Mouse (Mus musculus) T-helper 1 cell (primary cell): ENCODE measurements around the gene Zfp64.

Experiments
- in situ Hi-C: fragments of 300-600 bp; cut with MboI, MseI; formaldehyde crosslinking; loops from one replicate; pipeline ENCODE4 v1.15.1; 2025; ENCODE audit warnings: high pct_unique_total_duplicates

The Zfp64 gene

GRCm38 (mm10) chr2:168954835-168955716 is at the start of gene Zfp64:
Gene Zfp64, minus strand, starts transcription at chr2:168955587.
- in situ Hi-C loops, result no loop called here

GRCm38 (mm10) chr2:168992642-168993420 is 37.4 kb upstream of the Zfp64 start:
- in situ Hi-C loops, result no loop called here

GRCm38 (mm10) chr2:168990957-168991356 is 35.6 kb upstream of the Zfp64 start:
- in situ Hi-C loops, result no loop called here

- in situ Hi-C loops, result no loop called here
These were observed 34.8 kb upstream of the Zfp64 start for GRCm38 (mm10) chr2:168990061-168990753.

GRCm38 (mm10) chr2:168988056-168988455 is 32.7 kb upstream of the Zfp64 start:
- in situ Hi-C loops, result no loop called here

GRCm38 (mm10) chr2:168987421-168987820 is 32.0 kb upstream of the Zfp64 start:
- in situ Hi-C loops, result no loop called here

GRCm38 (mm10) chr2:168981951-168982350 is 26.6 kb upstream of the Zfp64 start:
- in situ Hi-C loops, result no loop called here

GRCm38 (mm10) chr2:168981448-168981847 is 26.1 kb upstream of the Zfp64 start:
- in situ Hi-C loops, result no loop called here

GRCm38 (mm10) chr2:168980859-168981258 is 25.5 kb upstream of the Zfp64 start:
- in situ Hi-C loops, result no loop called here

GRCm38 (mm10) chr2:168979742-168980141 is 24.4 kb upstream of the Zfp64 start:
- in situ Hi-C loops, result no loop called here

- in situ Hi-C loops, result no loop called here
These were observed 22.6 kb upstream of the Zfp64 start for GRCm38 (mm10) chr2:168978031-168978430.

- in situ Hi-C loops, result no loop called here
These were observed 14.7 kb upstream of the Zfp64 start for GRCm38 (mm10) chr2:168970131-168970530.

GRCm38 (mm10) chr2:168968136-168968925 is 12.9 kb upstream of the Zfp64 start:
- in situ Hi-C loops, result loop anchor here (10.0 kb wide), 1 partner anchor 1536 kb away; no protein-coding TSS in a partner anchor

GRCm38 (mm10) chr2:168966525-168966924 is 11.1 kb upstream of the Zfp64 start:
- in situ Hi-C loops, result loop anchor here (10.0 kb wide), 1 partner anchor 1538 kb away; no protein-coding TSS in a partner anchor

GRCm38 (mm10) chr2:168964849-168965248 is 9.5 kb upstream of the Zfp64 start:
- in situ Hi-C loops, result loop anchor here (10.0 kb wide), 1 partner anchor 1540 kb away; no protein-coding TSS in a partner anchor

GRCm38 (mm10) chr2:168961729-168962666 is 6.6 kb upstream of the Zfp64 start:
- in situ Hi-C loops, result loop anchor here (10.0 kb wide), 1 partner anchor 1543 kb away; no protein-coding TSS in a partner anchor

- in situ Hi-C loops, result loop anchor here (10.0 kb wide), 1 partner anchor 1544 kb away; no protein-coding TSS in a partner anchor
These were observed 5.4 kb upstream of the Zfp64 start for GRCm38 (mm10) chr2:168960814-168961213.

- in situ Hi-C loops, result no loop called here
These were observed 4.0 kb upstream of the Zfp64 start for GRCm38 (mm10) chr2:168959339-168959885.

- in situ Hi-C loops, result no loop called here
These were observed 511 bp upstream of the Zfp64 start for GRCm38 (mm10) chr2:168955850-168956346.
